Mouse (Mus musculus): ENCODE results near the gene Tmem45b. TPM values are rescaled to one million over a fixed set of nuclear protein-coding genes. Genes with fewer than 3 reads are reported as not detected.
"Not testable (repeated sequence)": the region's sequence is repeated elsewhere in the genome, so short reads cannot be mapped to it uniquely, and the experiment has no call there.

The Tmem45b gene
- total RNA-seq (2014; fragmentation: Nextera tagmentation) (not detected in 2 replicates), total RNA-seq (2017) (not detected in 2 replicates)

- ATAC-seq (replicated peaks; ENCODE audit: poor library complexity, severe bottlenecking): no peak
Measured at GRCm38 (mm10) chr9:31463692-31464474, at the start of gene Tmem45b. Tmem45b (minus strand) TSS chr9:31464462.

DNA sequence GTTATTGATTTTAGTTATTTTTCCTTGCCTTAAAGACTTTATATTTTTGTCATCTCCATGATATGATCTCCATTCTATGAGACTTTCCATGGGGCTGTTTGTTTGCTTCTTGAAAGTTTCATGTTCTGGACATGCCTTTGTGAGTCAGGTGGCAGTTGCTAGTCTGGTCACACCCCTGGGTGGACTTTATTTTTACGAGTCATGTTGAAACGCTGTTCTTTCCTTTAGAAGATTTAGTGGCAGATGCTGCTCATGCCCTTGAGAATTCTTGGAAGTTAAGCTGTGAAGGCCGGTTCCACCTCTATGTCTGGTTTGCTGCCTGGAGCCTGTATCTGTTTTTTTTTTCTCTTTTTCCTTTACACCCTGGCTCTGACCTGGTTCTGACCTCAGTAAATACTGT lies 43.9 kb upstream of the Tmem45b start:
- ATAC-seq (replicated peaks; ENCODE audit: poor library complexity, severe bottlenecking): no peak

- ATAC-seq (replicated peaks; ENCODE audit: poor library complexity, severe bottlenecking): not testable (repeated sequence)
Measured at GRCm38 (mm10) chr9:31501221-31501620, 37.0 kb upstream of the Tmem45b start.

GRCm38 (mm10) chr9:31463190-31463589 lies 1.1 kb downstream of the Tmem45b start:
- no peak for ATAC-seq (replicated peaks; ENCODE audit: poor library complexity, severe bottlenecking)

- ATAC-seq (replicated peaks; ENCODE audit: poor library complexity, severe bottlenecking): no peak
Measured at GRCm38 (mm10) chr9:31454356-31454755, 9.9 kb downstream of the Tmem45b start.

DNA sequence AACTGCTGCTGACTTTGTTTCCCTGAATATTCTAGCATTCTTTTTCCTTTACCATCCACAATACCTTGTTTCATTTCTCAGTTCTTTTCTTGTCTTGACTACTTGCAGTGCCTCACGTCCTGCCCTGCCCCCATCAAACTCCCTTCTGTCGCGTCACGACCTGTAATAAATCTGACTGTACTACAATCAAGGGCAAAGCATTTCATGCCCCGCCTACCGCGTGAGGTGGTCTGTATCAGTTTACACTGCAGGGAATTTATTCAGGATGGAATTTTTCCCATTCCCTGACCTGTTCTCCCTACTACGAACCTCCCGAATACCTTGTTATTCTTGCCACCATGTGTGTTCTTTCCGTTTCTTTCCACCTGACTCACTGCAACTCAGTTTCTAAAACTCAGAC lies 12.1 kb downstream of the Tmem45b start:
- ATAC-seq (replicated peaks; ENCODE audit: poor library complexity, severe bottlenecking): no peak

GRCm38 (mm10) chr9:31449145-31449772 lies 15.0 kb downstream of the Tmem45b start:
- no peak for ATAC-seq (replicated peaks; ENCODE audit: poor library complexity, severe bottlenecking)

GRCm38 (mm10) chr9:31444236-31444635 lies 20.0 kb downstream of the Tmem45b start:
- ATAC-seq (replicated peaks; ENCODE audit: poor library complexity, severe bottlenecking): no peak

DNA sequence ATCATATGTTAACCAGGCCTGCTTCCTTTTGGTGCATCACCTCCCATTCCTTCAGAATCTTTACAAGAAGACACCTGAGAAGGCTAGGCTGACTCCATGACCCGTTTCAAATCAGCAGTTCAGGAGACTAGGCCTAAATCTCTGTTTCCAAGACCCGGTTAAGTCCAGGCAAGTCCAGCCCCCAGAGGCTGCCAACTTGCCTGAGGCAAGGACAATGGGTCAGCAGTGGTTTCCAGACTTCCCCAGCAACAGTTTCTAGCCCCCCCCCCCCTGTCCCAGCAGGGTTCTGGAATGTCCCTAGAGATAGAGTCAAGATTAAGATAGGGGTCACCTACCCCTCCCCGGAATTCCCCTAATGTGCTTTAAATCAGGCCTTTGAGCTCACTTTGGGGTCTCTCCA lies 22.8 kb downstream of the Tmem45b start:
- ATAC-seq (replicated peaks; ENCODE audit: poor library complexity, severe bottlenecking): no peak

- ATAC-seq (replicated peaks; ENCODE audit: poor library complexity, severe bottlenecking): no peak
Measured at GRCm38 (mm10) chr9:31440366-31440765, 23.9 kb downstream of the Tmem45b start.

- no peak for ATAC-seq (replicated peaks; ENCODE audit: poor library complexity, severe bottlenecking)
Measured at GRCm38 (mm10) chr9:31439341-31439740, 24.9 kb downstream of the Tmem45b start.

GRCm38 (mm10) chr9:31438834-31439233 lies 25.4 kb downstream of the Tmem45b start:
- no peak for ATAC-seq (replicated peaks; ENCODE audit: poor library complexity, severe bottlenecking)

GRCm38 (mm10) chr9:31437861-31438260 lies 26.4 kb downstream of the Tmem45b start:
- ATAC-seq (replicated peaks; ENCODE audit: poor library complexity, severe bottlenecking): no peak

- ATAC-seq (replicated peaks; ENCODE audit: poor library complexity, severe bottlenecking): no peak
Measured at GRCm38 (mm10) chr9:31435415-31435814, 28.8 kb downstream of the Tmem45b start.

DNA sequence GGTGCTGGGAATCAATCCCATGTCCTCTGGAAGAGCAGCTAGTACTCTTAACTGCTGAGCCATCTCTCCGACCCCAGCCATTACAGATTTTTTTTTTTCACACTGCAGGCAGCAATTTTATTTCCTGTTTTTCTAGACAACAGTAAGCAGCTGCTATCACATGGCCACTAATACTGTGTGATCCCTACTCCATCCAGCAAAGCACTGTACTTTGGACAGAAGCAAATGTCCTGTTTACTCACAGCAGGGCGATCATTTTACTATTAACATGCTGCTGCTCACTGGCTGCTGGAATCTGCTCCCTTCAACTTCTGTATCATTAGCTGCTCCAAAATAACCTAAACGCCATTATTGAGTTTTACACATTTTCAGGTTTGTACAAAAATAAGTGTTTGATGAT lies 30.8 kb downstream of the Tmem45b start:
- ATAC-seq (replicated peaks; ENCODE audit: poor library complexity, severe bottlenecking): no peak

DNA sequence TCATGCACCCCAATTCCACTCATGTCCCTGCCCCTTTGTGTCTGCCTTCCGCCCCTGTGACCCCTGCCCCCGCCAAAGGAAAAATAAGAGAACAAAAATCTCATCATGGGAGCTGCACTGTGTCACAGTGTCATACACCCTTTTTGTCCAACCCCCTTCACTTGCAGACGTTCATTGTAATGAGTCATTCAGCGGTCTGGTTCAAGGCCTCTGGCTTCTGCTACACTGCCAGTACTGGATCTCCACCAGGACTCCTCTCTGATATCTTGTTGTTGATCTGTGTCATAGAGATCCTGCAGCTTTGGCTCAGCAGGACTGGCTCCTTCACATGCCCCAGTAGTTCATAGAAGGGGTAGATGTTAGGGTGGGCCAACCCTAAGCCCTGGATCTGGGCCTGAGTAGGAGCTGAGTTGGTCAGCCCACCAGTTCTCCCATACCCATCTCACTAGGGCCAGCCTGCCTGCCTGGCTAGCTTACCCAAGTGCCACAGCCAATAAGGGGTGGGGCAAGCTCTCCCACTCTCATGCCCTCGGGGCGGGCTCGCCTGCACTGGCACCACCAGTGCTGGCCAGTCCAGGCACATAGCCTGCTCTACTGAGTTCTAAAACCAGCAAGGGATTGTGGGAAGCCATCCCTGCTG lies 31.8 kb downstream of the Tmem45b start:
- ATAC-seq (replicated peaks; ENCODE audit: poor library complexity, severe bottlenecking): no peak

DNA sequence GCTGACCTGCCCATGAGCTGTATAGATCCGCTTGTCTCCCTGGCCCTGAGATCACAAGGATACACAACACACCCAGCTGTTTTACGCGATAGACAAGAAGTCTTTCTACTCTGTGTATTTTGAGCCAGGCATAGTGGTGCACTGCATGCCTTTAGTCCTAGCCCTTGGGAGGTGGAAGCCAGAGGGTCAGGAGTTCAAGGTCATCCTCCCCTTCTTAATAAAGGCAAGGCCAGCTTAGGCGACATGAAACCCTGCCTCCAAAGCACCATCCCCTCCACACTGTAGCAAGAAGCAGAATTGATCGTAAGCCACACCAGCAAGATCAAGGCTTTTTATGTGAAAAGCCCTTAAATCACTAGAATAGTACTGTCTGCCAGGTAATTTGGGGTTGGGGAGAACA lies 32.5 kb downstream of the Tmem45b start:
- ATAC-seq (replicated peaks; ENCODE audit: poor library complexity, severe bottlenecking): no peak

DNA sequence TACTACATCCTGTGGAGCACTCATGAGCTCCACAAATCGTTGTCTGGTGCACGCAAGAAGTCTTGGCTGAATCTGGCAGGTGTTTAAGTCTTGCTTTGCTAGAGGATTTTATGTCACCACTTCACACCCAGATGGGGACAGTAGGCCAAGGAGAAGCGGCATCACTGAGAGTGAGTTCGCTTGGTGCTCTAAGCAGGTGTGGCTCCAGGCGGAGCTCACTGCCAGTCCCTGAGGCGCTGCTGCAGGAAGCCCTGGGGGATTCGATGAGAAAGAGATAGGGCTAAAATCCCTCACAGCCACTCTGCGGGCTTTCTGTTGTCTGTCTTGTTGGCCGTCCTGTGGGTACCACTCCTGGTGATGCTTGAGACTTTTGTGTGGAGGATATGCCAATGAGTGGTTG lies 34.3 kb downstream of the Tmem45b start:
- ATAC-seq (replicated peaks; ENCODE audit: poor library complexity, severe bottlenecking): no peak

- ATAC-seq (replicated peaks; ENCODE audit: poor library complexity, severe bottlenecking): no peak
Measured at GRCm38 (mm10) chr9:31428971-31429370, 35.3 kb downstream of the Tmem45b start.

DNA sequence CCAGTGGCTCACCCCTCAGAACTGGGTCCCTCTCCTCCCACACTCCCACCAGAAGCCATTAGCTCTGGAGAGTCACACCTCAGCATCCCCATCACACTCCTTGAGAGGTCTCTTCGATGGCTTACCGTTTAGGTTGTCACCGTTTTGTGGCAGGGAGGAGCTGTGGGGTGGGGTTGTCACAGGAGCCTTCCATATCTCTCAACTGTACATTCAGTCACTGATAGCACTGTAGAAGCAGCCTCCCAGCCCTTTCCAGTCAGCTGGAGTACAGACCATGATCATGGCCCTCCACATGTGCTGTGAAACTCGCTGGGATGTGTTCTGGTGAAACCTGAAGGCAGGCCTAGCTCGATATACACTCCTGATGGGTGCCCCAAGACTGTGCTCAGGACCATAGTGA lies 42.1 kb downstream of the Tmem45b start:
- no peak for ATAC-seq (replicated peaks; ENCODE audit: poor library complexity, severe bottlenecking)

GRCm38 (mm10) chr9:31418821-31419220 lies 45.4 kb downstream of the Tmem45b start:
- peak; percentile 77 for ATAC-seq (replicated peaks; ENCODE audit: poor library complexity, severe bottlenecking)
